Mouse (Mus musculus): ENCODE measurements around the gene Atg4b. TPM values are rescaled to one million over a fixed set of nuclear protein-coding genes. Genes with fewer than 3 reads are reported as not detected.

Gene Atg4b
- polyA plus RNA-seq, 1 experiment from 2014 or later: 70.9 TPM

Other genes with a start within 250 kb of the Atg4b start
- 3.7 and 4.8 TPM in 2 replicates for gene Farp2, start 239.4 kb upstream of the Atg4b start, polyA plus RNA-seq (2014; fragmentation: Nextera tagmentation; extraction: Ambion mirVana)
- 144 and 152 TPM in 2 replicates for gene Stk25, start 92.8 kb upstream of the Atg4b start, polyA plus RNA-seq (2014; fragmentation: Nextera tagmentation; extraction: Ambion mirVana)
- 29.2 and 33.2 TPM in 2 replicates for gene Bok, start 65.8 kb upstream of the Atg4b start, polyA plus RNA-seq (2014; fragmentation: Nextera tagmentation; extraction: Ambion mirVana)
- gene Thap4, start 3.4 kb downstream of the Atg4b start, polyA plus RNA-seq (2014; fragmentation: Nextera tagmentation; extraction: Ambion mirVana): 49.5 and 53.3 TPM in 2 replicates
- 201 and 206 TPM in 2 replicates for gene Dtymk, start 50.4 kb downstream of the Atg4b start, polyA plus RNA-seq (2014; fragmentation: Nextera tagmentation; extraction: Ambion mirVana)
- gene Ing5, start 52.5 kb downstream of the Atg4b start, polyA plus RNA-seq (2014; fragmentation: Nextera tagmentation; extraction: Ambion mirVana): 14.4 and 15.5 TPM in 2 replicates
- 12.0 and 12.9 TPM in 2 replicates for gene D2hgdh, start 73.4 kb downstream of the Atg4b start, polyA plus RNA-seq (2014; fragmentation: Nextera tagmentation; extraction: Ambion mirVana)
- gene Gal3st2, start 109.8 kb downstream of the Atg4b start, polyA plus RNA-seq (2014; fragmentation: Nextera tagmentation; extraction: Ambion mirVana): 0.17 TPM in 1 of 2 replicates, not detected in the other
- gene Gal3st2b, start 166.8 kb downstream of the Atg4b start, polyA plus RNA-seq (2014; fragmentation: Nextera tagmentation; extraction: Ambion mirVana): not detected in 2 replicates
- not detected in 2 replicates for gene Gal3st2c, start 239.0 kb downstream of the Atg4b start, polyA plus RNA-seq (2014; fragmentation: Nextera tagmentation; extraction: Ambion mirVana)